Mouse (Mus musculus): ENCODE measurements around the gene Cadps. TPM values are rescaled to one million over a fixed set of nuclear protein-coding genes. Genes with fewer than 3 reads are reported as not detected.

Cadps gene
- total RNA-seq, 2 experiments from 2014 or later: 233 to 243 TPM

DNA sequence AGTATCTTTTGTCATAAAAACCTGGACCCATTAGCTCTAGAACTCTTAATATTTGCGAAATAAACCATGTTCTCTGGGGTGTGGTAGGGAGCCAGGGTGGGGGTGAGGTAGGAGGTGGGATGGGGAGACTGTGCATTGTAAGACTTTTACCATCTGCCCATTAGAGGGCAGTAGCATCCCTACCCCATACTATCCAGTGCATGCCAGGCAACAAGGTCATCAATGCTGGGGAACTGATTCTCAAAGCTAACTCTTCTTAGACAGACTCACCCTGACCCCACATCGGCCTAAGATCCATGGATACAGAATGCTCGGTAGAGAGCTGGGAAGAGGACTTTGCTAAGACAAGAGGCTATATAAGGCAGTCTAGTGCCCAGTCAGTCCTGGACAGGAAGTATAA is 425.3 kb downstream of the Cadps start:
- no peak for DNase-seq (ENCODE audit: low spot score in 2 of 2)

DNA sequence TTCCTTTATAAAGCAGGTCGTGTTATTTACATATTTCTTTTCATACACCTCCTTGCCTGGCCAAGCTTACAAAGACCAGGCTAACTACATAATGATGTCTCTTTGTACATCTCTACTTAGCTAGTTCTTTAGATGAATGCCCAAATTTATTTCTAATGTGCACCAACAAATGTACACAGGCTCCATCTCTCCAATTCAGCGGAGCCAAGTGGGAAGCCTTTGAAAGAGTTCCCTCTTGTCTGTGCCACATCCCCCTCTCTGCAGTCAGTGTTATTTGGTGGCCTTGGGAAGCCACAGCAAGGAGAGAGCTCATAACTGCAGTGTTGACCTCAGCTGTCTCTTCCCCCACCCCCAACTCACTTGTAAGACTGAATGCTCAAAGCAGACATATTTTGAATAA is 428.6 kb downstream of the Cadps start:
- DNase-seq (ENCODE audit: low spot score in 2 of 2): no peak

DNA sequence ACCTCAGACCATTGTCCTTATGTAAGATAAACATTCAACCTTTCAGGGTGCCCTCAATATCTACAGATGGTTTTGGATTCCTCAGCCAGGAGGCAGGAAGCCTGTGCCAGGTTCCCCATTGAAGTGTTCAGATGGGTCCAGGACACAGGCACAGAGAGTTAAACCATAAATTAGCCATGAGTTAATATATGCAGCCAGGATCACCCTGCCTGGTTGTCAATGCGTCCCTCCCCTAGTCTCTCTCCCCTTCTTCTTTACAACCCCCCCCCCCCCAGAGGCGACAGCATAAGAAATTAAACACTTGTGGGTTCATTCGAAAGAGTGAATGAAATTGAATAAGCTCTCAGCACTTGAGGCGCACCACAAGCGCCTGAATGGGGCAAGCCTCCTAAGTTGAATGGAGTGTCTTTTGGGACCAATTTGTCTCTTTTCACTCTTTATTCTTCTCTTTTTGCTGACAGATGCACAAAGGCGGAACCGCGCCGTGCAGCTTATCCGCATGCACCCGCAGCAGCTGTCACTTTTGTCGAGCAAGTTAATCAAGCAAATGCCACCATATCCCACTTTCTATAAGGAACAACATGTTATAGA is 429.5 kb downstream of the Cadps start:
- DNase-seq (ENCODE audit: low spot score in 2 of 2): no peak

DNA sequence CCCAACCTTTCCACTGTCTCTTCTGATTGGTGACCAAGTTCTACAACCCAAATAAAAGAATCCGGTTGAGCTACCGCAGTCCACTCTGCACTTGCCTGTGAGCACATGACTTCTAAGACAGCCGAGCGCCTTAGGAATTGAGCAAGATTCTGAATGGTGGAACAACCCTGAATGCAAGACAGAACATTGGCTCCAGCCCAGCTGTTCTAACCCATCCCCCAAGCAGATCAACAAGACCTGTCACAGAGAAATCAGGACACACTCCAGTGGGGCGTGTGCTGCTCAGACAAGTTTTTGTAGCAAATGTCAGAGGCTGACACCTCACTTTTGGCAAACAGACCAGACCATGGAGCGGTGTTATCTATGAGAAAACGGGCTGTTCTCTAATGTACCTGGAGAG is 431.7 kb downstream of the Cadps start:
- no peak for DNase-seq (ENCODE audit: low spot score in 2 of 2)

DNA sequence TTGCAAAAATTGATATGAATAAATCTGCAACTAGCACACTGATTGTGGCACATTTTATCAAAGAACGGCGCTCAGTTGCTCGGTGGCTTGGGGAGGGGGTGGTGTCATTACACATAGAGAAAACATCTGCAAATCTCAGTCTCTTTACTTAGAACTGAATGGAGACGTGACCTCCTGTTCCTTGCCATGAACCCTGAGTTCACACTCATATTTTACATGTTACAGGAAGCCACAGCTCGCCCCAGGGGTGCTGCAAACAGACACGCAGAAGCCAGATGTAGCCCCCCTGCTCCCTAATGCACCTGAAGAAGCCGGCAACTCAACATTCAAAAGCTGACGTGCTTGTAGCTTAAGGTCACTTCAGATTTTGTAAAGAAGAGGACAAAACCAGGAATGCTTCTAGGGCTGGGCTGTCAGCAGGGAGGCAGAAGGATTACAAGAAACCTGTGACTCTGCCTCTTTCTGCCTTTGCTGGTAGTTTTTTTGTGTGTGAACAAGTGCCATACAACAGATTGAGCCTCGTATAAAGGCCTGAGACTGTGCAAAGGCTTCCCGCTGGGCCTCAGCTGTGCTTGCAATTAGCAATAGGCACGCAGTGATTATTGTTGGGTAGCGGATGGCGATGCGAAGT is 434.0 kb downstream of the Cadps start:
- no peak for DNase-seq (ENCODE audit: low spot score in 2 of 2)

DNA sequence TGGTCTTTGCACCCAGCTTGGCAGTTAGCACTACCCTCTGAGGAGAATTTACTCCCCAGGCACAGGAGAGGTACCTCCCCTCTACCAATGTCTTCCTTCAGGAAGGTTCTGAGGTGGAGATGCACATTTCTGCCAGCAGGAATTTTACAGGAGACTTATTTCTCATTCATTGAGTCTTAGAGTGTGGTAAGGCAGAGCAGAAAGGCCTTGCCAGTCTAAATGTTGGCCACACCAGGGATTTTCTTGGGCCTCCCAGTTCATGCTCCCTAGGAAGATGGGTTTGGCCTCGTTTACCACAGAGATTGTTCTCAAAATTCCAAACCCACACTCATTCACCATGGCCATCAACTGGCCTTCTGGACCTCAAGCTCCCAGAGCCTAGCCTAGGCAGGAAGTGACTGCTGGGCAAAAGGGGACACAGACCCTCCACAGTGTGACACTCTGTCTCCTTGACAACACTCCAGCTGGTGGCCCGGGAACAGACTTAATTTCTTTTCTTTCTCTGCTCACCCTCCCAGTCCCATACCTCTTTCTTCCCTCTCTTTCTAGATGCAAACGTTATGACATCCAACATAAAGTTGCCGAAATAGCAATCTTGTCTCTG is 434.6 kb downstream of the Cadps start:
- no peak for DNase-seq (ENCODE audit: low spot score in 2 of 2)

DNA sequence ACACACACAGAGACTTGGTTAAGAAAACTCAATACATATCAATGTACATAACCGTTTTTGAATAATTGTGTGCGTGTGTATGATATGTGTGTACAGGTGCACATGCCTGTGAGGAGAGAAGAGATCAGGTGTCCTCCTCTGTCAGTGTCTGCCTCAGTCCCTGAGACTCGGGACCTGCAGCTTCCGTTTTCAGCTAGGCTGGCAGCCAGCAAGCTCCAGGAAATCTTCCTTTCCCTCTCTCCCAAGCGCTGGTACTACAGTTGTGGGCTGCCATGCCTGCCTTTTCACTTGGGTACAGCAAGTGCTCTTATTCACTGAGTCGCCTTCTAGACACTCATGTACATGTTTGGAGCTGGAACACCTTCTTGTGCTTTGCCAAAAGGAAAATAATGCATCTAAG is 435.7 kb downstream of the Cadps start:
- DNase-seq (ENCODE audit: low spot score in 2 of 2): no peak

DNA sequence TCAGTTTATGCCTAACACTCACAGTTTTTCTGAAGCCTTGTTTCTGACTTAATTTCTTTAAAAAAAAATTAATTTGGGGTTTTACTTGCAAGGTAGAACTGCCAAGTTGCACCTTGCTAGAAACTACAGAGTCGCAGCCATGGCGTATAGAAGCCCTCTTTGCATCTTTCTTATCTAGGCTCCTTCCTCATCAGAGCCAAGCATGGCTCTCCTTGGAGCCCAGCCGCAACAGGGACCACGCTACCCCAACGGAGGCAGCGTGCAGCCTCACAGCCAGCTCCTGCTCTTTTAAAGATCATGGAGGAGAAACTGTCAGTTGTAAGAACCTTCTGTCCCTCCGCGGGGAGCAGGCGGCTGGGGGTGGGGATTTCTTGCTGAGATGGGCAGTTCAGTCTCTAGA is 445.0 kb downstream of the Cadps start:
- DNase-seq (ENCODE audit: low spot score in 2 of 2): no peak

DNA sequence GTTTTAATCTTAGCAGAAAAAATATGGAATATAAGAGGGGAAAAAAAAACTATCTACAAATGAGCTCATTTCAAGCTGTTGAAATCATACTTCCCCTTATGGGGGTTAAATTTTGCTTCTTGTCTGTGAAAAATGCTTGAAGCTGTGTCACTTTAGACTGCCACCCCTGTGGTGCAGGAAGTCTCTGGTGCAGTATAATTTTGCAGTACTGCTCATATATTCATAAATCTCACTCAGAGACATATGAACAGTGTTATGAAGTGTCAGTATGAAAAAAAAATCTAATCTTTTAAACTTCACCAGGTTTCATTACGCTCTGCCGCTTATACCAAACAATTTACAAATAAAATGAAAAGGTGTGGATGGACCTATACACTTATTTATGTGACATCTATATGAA is 445.6 kb downstream of the Cadps start:
- DNase-seq (ENCODE audit: low spot score in 2 of 2): no peak

DNA sequence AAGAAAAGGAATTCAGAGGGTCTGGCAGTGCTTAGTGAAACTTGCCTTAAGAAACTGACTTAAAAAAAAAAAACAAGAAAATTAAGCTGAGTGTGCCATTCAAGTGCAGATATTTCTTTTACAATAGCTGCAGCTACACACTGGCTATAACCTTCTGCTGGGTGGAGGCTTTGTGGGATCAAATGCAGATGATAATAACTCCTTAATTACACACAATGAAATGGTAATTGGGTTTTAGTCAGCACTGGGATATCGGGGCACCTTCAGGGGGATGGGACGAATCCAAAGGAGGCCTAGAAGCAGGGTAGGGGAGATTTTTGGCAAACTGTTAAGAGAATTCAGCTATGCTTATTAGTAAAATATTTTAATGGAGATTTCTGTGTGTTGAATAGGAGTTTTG is 447.4 kb downstream of the Cadps start:
- no peak for DNase-seq (ENCODE audit: low spot score in 2 of 2)

DNA sequence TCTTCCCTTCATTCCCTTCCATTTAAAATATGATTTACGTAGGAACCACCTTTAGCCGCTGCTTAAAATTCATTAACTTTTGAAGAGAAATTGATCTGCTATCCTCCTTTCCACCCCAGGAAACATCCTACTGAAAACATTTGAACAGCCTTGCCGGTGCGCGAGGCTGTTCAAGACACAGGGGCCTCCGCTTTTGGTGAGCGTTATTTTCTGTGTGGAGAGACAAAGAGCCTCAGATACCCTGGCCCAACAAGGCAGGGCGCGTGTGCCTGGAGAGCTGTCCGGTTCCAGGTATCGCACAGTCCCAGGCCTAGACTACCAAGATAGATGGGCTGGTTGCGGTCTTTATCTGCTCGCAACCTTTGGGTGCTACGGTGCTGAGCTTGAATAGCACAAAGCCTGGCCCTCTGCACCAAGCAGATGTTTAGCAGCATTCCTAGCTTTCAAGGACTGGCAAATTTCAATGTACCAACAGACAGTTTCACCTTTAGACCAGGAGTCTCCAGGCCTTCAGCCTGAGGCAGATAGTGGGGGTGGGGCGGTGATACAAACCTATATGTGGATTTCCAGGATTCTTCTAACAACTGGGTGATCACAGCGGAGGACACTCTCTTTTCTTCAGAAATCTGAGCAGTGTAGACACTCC is 472.5 kb downstream of the Cadps start:
- no peak for DNase-seq (ENCODE audit: low spot score in 2 of 2)

DNA sequence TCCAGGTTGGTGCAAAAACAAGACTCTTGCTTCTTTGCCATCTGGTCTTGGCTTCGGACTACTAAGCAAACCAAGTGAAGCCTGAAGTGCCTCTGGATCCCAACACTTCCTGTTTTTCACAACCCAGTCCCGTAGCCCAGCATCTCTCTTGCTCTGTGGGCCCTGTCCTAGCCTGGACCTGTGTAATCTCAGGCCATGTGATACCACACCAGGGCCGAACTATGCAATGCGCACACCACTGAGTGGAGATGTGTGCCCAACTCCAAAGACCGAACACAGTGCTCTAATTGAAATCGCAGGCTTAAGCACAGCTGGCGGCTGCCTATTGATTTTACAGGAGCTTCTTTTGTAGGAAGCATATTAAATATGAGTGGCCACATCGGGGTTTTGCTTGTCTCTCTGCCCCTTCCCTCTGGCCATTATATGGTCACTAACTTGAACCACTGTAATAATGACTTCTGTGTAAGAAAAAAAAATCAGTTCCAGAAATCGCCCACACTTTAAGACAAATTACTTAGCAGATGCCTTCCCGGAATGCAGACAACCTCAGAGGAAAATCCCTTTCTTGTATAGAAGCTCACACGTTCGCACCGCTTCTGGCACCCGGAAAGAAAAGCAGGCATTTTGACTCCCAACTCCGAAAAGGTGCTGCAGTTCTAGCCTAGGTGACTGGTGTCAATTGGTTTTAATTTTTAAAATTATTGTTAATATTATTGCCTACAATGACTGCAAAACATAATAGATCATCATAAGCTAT is 473.4 kb downstream of the Cadps start:
- DNase-seq (ENCODE audit: low spot score in 2 of 2): no peak

DNA sequence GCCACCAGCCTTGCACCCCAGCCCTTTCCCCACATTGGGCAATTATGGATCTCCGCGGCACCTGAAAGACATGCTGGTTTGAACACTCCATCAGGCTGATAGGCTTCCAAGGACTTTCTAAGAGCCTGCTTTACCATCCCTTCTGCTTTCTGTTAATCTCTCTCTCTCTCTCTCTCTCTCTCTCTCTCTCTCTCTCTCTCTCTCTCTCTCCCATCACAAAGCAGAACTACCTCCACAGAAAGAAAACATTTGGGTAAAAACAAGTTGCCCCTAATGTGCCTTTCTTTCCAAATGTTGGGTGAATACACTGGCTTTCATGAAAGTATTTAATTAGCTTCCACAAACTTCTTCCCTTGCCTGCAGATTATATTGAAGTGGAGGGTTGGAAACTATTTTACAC is 474.8 kb downstream of the Cadps start, which contains the start of gene Fezf2:
Gene Fezf2, minus strand, starts transcription at position 101 of the 400 bp plus-strand sequence.
- no peak for DNase-seq (ENCODE audit: low spot score in 2 of 2)

DNA sequence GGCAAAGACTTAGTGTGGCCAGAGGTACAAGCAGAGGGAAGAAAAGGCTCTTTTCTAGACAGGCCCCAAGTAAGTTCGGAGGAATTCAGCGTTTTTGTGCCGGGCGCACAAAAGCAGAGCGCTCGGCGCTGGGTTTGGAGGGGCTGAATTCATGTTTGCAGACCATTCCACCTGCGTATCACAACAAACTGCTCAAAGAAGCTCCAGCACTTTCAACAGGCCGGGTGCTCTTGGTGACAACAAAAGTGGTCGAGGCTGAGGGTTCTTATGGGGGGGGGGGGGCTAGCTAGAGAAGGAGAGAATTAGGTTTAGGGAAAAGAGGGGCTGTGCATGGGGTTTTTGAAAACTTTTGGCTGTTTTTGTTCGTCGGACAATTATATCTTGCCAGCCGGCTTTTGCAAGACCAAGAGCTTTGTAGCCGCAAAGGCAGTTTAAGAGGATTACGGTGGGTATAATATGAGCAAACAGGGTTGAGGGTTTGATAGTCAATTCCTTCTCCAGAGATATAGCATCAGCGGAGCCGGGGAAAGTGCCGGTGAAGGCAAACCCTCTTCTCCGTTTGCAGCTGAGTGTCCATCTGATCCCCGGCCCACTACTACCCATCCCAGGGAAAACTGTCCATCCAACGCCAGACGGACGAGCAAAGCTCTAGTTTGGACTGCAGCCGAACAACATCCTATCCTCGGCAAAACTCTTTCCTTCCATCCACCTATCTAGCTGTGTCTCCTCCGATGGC is 475.8 kb downstream of the Cadps start:
- DNase-seq (ENCODE audit: low spot score in 2 of 2): no peak

DNA sequence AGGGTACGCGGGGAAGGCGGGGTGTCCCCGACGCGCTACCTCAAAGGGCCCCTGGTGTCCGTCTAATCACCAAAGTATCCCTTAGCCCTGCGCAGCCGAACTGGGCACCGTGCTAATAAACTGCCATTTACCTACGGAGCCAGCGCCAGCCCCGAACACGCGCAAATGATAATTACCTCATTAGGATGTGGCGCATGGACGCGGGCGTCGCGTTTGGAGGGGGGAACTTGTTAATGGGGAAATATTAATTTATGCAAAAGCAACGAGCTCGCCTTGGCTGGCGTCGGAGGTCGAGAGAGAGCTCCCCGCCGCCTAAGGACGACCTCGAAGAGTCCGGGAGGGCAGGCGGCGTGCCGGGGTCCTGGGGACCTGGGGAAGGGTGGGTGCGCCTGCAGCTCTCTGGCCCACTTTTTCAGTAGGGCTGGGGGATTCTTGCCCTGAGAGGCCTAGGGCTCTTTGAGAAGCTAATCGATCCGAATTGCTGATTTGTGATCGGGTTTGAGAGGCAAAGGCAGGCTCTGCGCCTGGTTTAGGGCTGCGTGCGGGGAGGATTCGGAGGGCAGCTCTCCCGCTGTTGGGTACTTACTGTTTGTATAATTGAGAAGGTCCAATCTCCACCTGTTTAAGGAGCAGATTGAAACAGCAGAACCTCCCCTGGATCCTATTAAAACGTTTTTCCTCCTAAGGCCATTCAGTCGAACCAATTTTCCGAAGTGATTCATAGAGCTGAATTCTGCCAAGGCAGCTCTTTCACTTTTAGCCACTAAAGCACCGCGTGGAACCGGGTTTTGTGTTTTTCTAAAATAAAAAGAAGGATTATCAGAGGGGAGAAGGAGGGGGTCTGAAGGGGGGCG is 476.6 kb downstream of the Cadps start:
- DNase-seq (ENCODE audit: low spot score in 2 of 2): peak in 1 of 2 experiments; percentile 17

DNA sequence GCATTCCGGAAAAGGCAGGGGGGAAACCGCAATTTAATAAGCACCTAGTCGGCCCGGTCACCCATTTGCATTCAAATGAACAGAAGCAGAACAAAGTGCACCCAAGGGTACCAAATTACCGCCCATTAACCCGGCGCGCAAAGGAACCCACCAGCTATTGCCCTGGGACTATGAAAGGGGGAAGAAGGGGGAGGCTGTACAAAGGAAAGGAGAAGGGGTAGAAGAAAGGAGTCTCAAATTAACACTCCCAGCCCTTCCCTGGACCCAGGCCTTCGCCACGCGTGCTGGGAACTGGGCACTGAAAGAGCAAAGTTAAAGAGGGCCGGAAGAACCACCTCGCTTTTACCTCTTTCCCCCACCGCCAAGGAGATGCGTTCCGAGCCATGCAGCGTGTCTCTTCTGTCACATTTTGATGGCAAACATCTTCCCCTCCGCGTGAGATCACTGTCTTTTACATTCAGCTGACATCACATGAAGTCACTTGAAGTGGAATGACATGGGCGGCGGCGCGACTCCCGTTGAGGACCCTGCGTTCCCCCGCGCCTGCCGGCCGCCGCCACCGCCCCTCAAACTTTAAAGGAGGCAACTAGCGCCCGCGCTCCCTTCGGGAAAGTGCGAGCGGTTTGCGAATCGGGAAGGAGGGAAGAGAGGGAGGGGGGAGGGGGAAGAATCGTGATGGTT is 477.5 kb downstream of the Cadps start:
- DNase-seq (ENCODE audit: low spot score in 2 of 2): peak in 1 of 2 experiments; percentile 32

DNA sequence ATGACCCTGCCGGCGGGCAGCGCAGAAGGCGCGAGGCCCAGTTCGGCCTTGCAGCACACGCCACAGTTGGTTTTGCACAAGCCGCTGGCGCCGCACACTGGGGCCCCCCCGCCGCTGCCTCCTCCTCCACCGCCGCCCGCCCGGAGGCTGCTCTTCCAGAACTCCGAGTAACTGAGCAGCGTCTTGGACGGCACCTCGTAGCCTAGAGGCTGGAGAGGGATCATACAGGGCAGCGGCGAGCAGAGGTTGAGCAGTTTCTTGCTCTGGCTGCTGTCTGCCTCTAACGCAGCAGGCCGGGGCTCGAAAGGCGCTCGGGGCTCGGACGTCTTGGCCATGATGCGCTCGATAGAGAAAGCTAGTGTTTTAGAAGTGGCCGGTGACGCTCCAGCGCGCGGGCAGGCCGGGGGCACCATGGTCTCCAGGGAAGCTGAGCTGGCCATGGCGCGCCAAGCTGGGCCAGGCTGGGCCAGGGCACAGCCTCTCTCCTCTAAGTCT is 478.1 kb downstream of the Cadps start:
- DNase-seq (ENCODE audit: low spot score in 2 of 2): peak in 1 of 2 experiments; percentile 35

DNA sequence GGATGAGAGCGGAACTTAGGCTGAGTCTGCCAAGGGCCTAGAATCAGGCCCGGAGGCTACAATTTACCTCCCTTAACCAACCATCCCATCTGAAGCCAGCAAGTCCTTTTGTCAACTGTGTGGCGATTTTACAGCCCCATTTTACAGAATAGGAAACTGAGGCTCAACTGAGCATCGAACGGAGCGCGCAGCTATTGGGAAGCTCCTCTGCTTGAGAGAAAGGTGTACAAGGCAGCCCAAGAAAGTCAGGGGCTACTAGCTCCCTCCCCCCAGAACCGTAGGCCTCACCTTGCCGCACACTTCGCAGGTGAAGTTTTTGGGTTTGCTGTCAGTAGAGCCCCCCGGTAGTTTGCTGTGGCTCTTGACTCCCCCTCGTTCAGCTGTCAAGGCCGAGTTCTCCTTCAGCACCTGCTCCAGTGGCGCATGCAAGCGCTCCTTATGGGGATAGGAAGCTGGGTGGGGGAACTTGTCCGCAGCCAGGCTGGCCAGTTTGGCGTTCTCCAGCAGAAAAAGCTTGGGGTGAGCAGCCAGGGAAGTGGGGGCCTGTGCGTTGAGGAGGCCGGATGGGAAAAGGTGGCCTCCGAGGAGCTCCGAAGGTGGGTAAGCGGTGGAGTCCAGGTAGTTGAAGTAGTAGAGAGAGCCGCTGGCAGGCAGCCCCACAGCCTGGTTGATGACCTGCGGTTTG is 478.7 kb downstream of the Cadps start:
- no peak for DNase-seq (ENCODE audit: low spot score in 2 of 2)

All from left cerebral cortex, adult 18-20 months (tissue).